Mouse (Mus musculus) heart, embryonic 10.5 days (tissue): ENCODE results near the gene Dmrt2. TPM values are rescaled to one million over a fixed set of nuclear protein-coding genes. Genes with fewer than 3 reads are reported as not detected.
A peak's percentile ranks its signal among the peaks of the same experiment; 100 is the strongest.

Source experiments
- DNase-seq: peaks from one replicate; pipeline ENCODE4 v3.0.0-alpha.2; 2017; ENCODE audit warnings: low spot score
- H3K27ac ChIP-seq: fragments of 300-500 bp; sonication (generic); 2 replicates; pipeline ENCODE4 v1.5.1; 2016; ENCODE audit warnings: mild to moderate bottlenecking
- H3K27me3 ChIP-seq: fragments of 300-500 bp; sonication (generic); 2 replicates; pipeline ENCODE4 v1.6.1; 2016; ENCODE audit warnings: mild to moderate bottlenecking; ENCODE audit not compliant: poor library complexity, insufficient read depth, severe bottlenecking
- H3K36me3 ChIP-seq: fragments of 300-500 bp; sonication (generic); 2 replicates; pipeline ENCODE4 v1.6.1; 2016; ENCODE audit warnings: mild to moderate bottlenecking, moderate library complexity
- H3K4me1 ChIP-seq: fragments of 300-500 bp; sonication (generic); 2 replicates; pipeline ENCODE4 v1.6.1; 2016; ENCODE audit warnings: mild to moderate bottlenecking
- H3K4me3 ChIP-seq: fragments of 300-500 bp; sonication (generic); 2 replicates; pipeline ENCODE4 v1.5.1; 2016; ENCODE audit warnings: mild to moderate bottlenecking, moderate library complexity
- H3K9me3 ChIP-seq: fragments of 300-500 bp; sonication (generic); 2 replicates; pipeline ENCODE4 v1.6.1; 2016; ENCODE audit warnings: mild to moderate bottlenecking, moderate library complexity
- WGBS: fragments of 180-500 bp; shearing (Covaris S2); methylation state at CpG from one replicate; pipeline ENCODE4 v1.1.7; 2016; 5-methylcytosine and 5-hydroxymethylcytosine counted together
- polyA plus RNA-seq: library from polyadenylated mRNA; unstranded; fragments of >200 nt; fragmentation: Nextera tagmentation; extraction: Ambion mirVana; gene quantifications from 2 replicates; pipeline ENCODE4 v1.2.1, GENCODE M21; 2016

Dmrt2 gene
- polyA plus RNA-seq: 0.44 and 1.7 TPM in 2 replicates

- peaks cover 18% of the 10 kb centered on the region for H3K4me1 ChIP-seq
- no peaks in the 10 kb centered on the region for H3K9me3 ChIP-seq
- no peak within 1 kb of the TSS for H3K27ac ChIP-seq
- peak within 1 kb of the TSS; percentile 69 for H3K4me3 ChIP-seq
- peaks cover 100% of the 10 kb centered on the region for H3K27me3 ChIP-seq
- no peaks in the 10 kb centered on the region for H3K36me3 ChIP-seq
- peak; percentile 92 for DNase-seq
- under 1% methylated on average over 44 of the region's 44 CpGs for WGBS
Measured at GRCm38 (mm10) chr19:25672101-25672950, at the start of gene Dmrt2. Dmrt2 (plus strand) TSS chr19:25672411.

GRCm38 (mm10) chr19:25628490-25628889 is 43.7 kb upstream of the Dmrt2 start:
- WGBS: 8% methylated on average over 9 of the region's 9 CpGs
- peak; percentile 81 for DNase-seq
- H3K4me3 ChIP-seq: no peak overlapping the region
- H3K27ac ChIP-seq: no peak overlapping the region
- no peaks in the 10 kb centered on the region for H3K36me3 ChIP-seq
- H3K4me1 ChIP-seq: 0 out of 2 replicates have a peak, but pooled peaks cover 2% of the 10 kb centered on the region
- H3K27me3 ChIP-seq: peaks cover 79% of the 10 kb centered on the region
- H3K9me3 ChIP-seq: no peaks in the 10 kb centered on the region

GRCm38 (mm10) chr19:25635119-25635518 is 37.1 kb upstream of the Dmrt2 start:
- DNase-seq: no peak
- peaks cover 24% of the 10 kb centered on the region for H3K27me3 ChIP-seq
- no peaks in the 10 kb centered on the region for H3K36me3 ChIP-seq
- no peaks in the 10 kb centered on the region for H3K9me3 ChIP-seq
- H3K4me1 ChIP-seq: peaks cover 5% of the 10 kb centered on the region; the same call in 1 of the 2 replicates
- 80% methylated on average over 5 of the region's 5 CpGs for WGBS
- H3K4me3 ChIP-seq: no peak overlapping the region
- no peak overlapping the region for H3K27ac ChIP-seq

- Histone ChIP-seq H3K4me3 (peak overlapping the region; percentile 45), H3K4me1 (peaks cover 5% of the 10 kb centered on the region; the same call in 1 of the 2 replicates), H3K9me3 (no peaks in the 10 kb centered on the region), H3K27ac (peak overlapping the region; percentile 75), H3K27me3 (peaks cover 17% of the 10 kb centered on the region), H3K36me3 (no peaks in the 10 kb centered on the region)
- DNase-seq: peak; percentile 87
- 16% methylated on average over 22 of the region's 22 CpGs for WGBS
Measured at GRCm38 (mm10) chr19:25635622-25636244, 36.5 kb upstream of the Dmrt2 start.

GRCm38 (mm10) chr19:25638766-25639361 is 33.3 kb upstream of the Dmrt2 start:
- no peaks in the 10 kb centered on the region for H3K9me3 ChIP-seq
- H3K27me3 ChIP-seq: peaks cover 9% of the 10 kb centered on the region; the same call in 1 of the 2 replicates
- 69% methylated on average over 11 of the region's 11 CpGs for WGBS
- DNase-seq: no peak
- no peaks in the 10 kb centered on the region for H3K36me3 ChIP-seq
- no peak overlapping the region for H3K4me3 ChIP-seq
- no peaks in the 10 kb centered on the region; the same call in 1 of the 2 replicates for H3K4me1 ChIP-seq
- H3K27ac ChIP-seq: no peak overlapping the region

- no peaks in the 10 kb centered on the region for H3K36me3 ChIP-seq
- WGBS: 79% methylated on average over 6 of the region's 6 CpGs
- H3K4me3 ChIP-seq: no peak overlapping the region
- no peaks in the 10 kb centered on the region for H3K4me1 ChIP-seq
- no peak for DNase-seq
- H3K27me3 ChIP-seq: 0 out of 2 replicates have a peak, but pooled peaks cover 5% of the 10 kb centered on the region
- no peak overlapping the region for H3K27ac ChIP-seq
- no peaks in the 10 kb centered on the region for H3K9me3 ChIP-seq
Measured at GRCm38 (mm10) chr19:25641786-25642185, 30.4 kb upstream of the Dmrt2 start.

- DNase-seq: no peak
- Histone ChIP-seq H3K4me1 (no peaks in the 10 kb centered on the region), H3K4me3 (no peak overlapping the region), H3K27ac (no peak overlapping the region), H3K27me3 (peaks cover 3% of the 10 kb centered on the region; the same call in 1 of the 2 replicates), H3K9me3 (no peaks in the 10 kb centered on the region), H3K36me3 (no peaks in the 10 kb centered on the region)
- 64% methylated on average over 3 of the region's 3 CpGs for WGBS
Measured at GRCm38 (mm10) chr19:25647136-25647535, 25.1 kb upstream of the Dmrt2 start.

GRCm38 (mm10) chr19:25648701-25649100 is 23.5 kb upstream of the Dmrt2 start:
- H3K4me3 ChIP-seq: no peak overlapping the region
- H3K9me3 ChIP-seq: no peaks in the 10 kb centered on the region
- H3K27ac ChIP-seq: no peak overlapping the region
- no peak for DNase-seq
- WGBS: 65% methylated on average over 4 of the region's 4 CpGs
- H3K27me3 ChIP-seq: peaks cover 14% of the 10 kb centered on the region
- no peaks in the 10 kb centered on the region for H3K4me1 ChIP-seq
- no peaks in the 10 kb centered on the region for H3K36me3 ChIP-seq

- no peaks in the 10 kb centered on the region for H3K36me3 ChIP-seq
- no peak overlapping the region for H3K27ac ChIP-seq
- peaks cover 22% of the 10 kb centered on the region for H3K27me3 ChIP-seq
- H3K4me3 ChIP-seq: no peak overlapping the region
- no peaks in the 10 kb centered on the region for H3K9me3 ChIP-seq
- DNase-seq: no peak
- 0 out of 2 replicates have a peak, but pooled peaks cover 3% of the 10 kb centered on the region for H3K4me1 ChIP-seq
- 65% methylated on average over 10 of the region's 10 CpGs for WGBS
Measured at GRCm38 (mm10) chr19:25650474-25650873, 21.7 kb upstream of the Dmrt2 start.

GRCm38 (mm10) chr19:25652560-25652959 is 19.7 kb upstream of the Dmrt2 start:
- Histone ChIP-seq H3K27me3 (peaks cover 24% of the 10 kb centered on the region), H3K4me3 (no peak overlapping the region), H3K27ac (no peak overlapping the region), H3K4me1 (0 out of 2 replicates have a peak, but pooled peaks cover 3% of the 10 kb centered on the region), H3K36me3 (no peaks in the 10 kb centered on the region), H3K9me3 (no peaks in the 10 kb centered on the region)
- DNase-seq: no peak
- WGBS: 70% methylated on average over 5 of the region's 5 CpGs

GRCm38 (mm10) chr19:25654034-25654749 is 18.0 kb upstream of the Dmrt2 start:
- Histone ChIP-seq H3K4me3 (no peak overlapping the region), H3K36me3 (no peaks in the 10 kb centered on the region), H3K4me1 (0 out of 2 replicates have a peak, but pooled peaks cover 3% of the 10 kb centered on the region), H3K27me3 (peaks cover 24% of the 10 kb centered on the region), H3K9me3 (no peaks in the 10 kb centered on the region), H3K27ac (no peak overlapping the region)
- WGBS: 67% methylated on average over 12 of the region's 12 CpGs
- DNase-seq: no peak
